Mouse (Mus musculus): ENCODE data around the gene Prdx5. TPM values are rescaled to one million over a fixed set of nuclear protein-coding genes. Genes with fewer than 3 reads are reported as not detected.

Prdx5 gene
- polyA plus RNA-seq, 1 experiment from 2014 or later = 150 TPM

- H3K9ac ChIP-seq (ENCODE audit: low read depth, low read length) = peak overlapping the region; percentile 46; the same call in 1 of the 2 replicates
These were observed 40.6 kb downstream of the Prdx5 start for GRCm38 (mm10) chr19:6869355-6869754.

GRCm38 (mm10) chr19:6861451-6861850, 48.5 kb downstream of the Prdx5 start:
- no peak overlapping the region for H3K4me3 ChIP-seq (ENCODE audit: low read depth, low read length)
- no peak overlapping the region for H3K27ac ChIP-seq (ENCODE audit: low read depth, low read length)
- WGBS (ENCODE audit: insufficient replicate concordance) = 89% methylated on average over 4 of the region's 4 CpGs
- no peaks in the 10 kb centered on the region for H3K4me1 ChIP-seq (ENCODE audit: control insufficient read depth, insufficient read depth, low read length)
- no peak overlapping the region for H3K4me2 ChIP-seq
- no peaks in the 10 kb centered on the region for H3K36me3 ChIP-seq (ENCODE audit: control insufficient read depth, insufficient read depth, low read length)
- no peak for ATAC-seq (replicated peaks; ENCODE audit: insufficient number of reproducible peaks, low FRiP score, low TSS enrichment)
- 0 out of 2 replicates have a peak, but pooled peaks cover 2% of the 10 kb centered on the region for H3K27me3 ChIP-seq (ENCODE audit: control insufficient read depth, insufficient read depth, low read length)
- no peaks in the 10 kb centered on the region for H3K9me3 ChIP-seq (replicated peaks; ENCODE audit: control insufficient read depth, low read length)
- H3K9ac ChIP-seq (ENCODE audit: low read depth, low read length) = no peak overlapping the region

More at GRCm38 (mm10) chr19:6869355-6869754, 40.6 kb downstream of the Prdx5 start:
- Histone ChIP-seq H3K36me3 (ENCODE audit: control insufficient read depth, insufficient read depth, low read length) (no peaks in the 10 kb centered on the region), H3K27ac (ENCODE audit: low read depth, low read length) (0 out of 2 replicates have a peak overlapping the region, but pooled peaks have one; percentile 41), H3K4me3 (ENCODE audit: low read depth, low read length) (peak overlapping the region; percentile 18; the same call in 1 of the 2 replicates), H3K27me3 (ENCODE audit: control insufficient read depth, insufficient read depth, low read length) (no peaks in the 10 kb centered on the region), H3K4me1 (ENCODE audit: control insufficient read depth, insufficient read depth, low read length) (no peaks in the 10 kb centered on the region), H3K9me3 (replicated peaks; ENCODE audit: control insufficient read depth, low read length) (no peaks in the 10 kb centered on the region), H3K4me2 (peak overlapping the region; percentile 57)
- ATAC-seq (replicated peaks; ENCODE audit: insufficient number of reproducible peaks, low FRiP score, low TSS enrichment) = no peak
- WGBS (ENCODE audit: insufficient replicate concordance) = 5% methylated on average over 5 of the region's 5 CpGs

DNA sequence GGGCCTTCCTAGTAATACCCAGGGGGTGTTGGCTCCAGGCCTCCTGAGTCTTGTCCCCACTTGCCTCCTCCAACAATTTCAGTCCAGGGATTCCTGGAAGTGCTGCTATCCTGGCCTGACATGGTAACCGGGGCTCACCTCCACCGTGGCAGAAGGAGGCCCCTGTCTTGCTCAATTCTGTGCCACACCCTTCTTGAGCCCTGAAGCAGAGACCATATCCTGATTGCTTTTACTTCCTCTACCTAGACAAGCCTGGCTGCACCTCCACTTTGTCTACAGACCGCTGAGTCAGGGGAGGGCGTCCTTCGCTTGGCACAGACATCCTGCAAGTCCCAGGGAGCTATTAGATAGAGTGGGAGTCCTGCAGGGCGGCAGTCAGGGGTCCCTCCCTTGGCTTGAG, 49.2 kb downstream of the Prdx5 start:
- no peaks in the 10 kb centered on the region for H3K36me3 ChIP-seq (ENCODE audit: control insufficient read depth, insufficient read depth, low read length)
- 0 out of 2 replicates have a peak, but pooled peaks cover 6% of the 10 kb centered on the region for H3K27me3 ChIP-seq (ENCODE audit: control insufficient read depth, insufficient read depth, low read length)
- no peak overlapping the region for H3K4me3 ChIP-seq (ENCODE audit: low read depth, low read length)
- H3K27ac ChIP-seq (ENCODE audit: low read depth, low read length) = no peak overlapping the region
- H3K9me3 ChIP-seq (replicated peaks; ENCODE audit: control insufficient read depth, low read length) = no peaks in the 10 kb centered on the region
- no peak for ATAC-seq (replicated peaks; ENCODE audit: insufficient number of reproducible peaks, low FRiP score, low TSS enrichment)
- WGBS (ENCODE audit: insufficient replicate concordance) = 71% methylated on average over 6 of the region's 6 CpGs
- H3K9ac ChIP-seq (ENCODE audit: low read depth, low read length) = no peak overlapping the region
- H3K4me2 ChIP-seq = no peak overlapping the region
- peaks cover 3% of the 10 kb centered on the region for H3K4me1 ChIP-seq (ENCODE audit: control insufficient read depth, insufficient read depth, low read length)

DNA sequence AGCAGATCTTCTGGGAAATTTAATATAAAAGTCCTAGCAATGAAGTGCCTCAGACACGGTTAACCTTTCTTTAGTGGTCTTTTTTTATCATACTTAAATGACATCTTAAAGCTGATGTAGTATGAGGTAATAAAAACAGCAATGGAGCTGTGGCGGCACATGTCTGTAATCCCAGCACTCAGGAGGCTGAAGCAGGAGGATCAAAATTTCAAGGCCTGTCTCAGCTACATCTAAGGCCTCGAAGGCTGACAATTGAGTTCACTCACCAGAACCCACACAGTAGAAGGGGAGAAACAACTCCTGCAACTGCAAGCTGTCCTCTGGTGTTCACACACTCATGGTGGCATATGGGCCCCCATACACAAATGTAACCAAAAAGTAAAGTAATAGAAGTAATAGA, 49.9 kb downstream of the Prdx5 start:
- no peak overlapping the region for H3K4me2 ChIP-seq
- H3K4me3 ChIP-seq (ENCODE audit: low read depth, low read length) = no peak overlapping the region
- no peak for ATAC-seq (replicated peaks; ENCODE audit: insufficient number of reproducible peaks, low FRiP score, low TSS enrichment)
- H3K4me1 ChIP-seq (ENCODE audit: control insufficient read depth, insufficient read depth, low read length) = peaks cover 9% of the 10 kb centered on the region
- no peaks in the 10 kb centered on the region for H3K36me3 ChIP-seq (ENCODE audit: control insufficient read depth, insufficient read depth, low read length)
- 0 out of 2 replicates have a peak, but pooled peaks cover 8% of the 10 kb centered on the region for H3K27me3 ChIP-seq (ENCODE audit: control insufficient read depth, insufficient read depth, low read length)
- no peaks in the 10 kb centered on the region for H3K9me3 ChIP-seq (replicated peaks; ENCODE audit: control insufficient read depth, low read length)
- WGBS (ENCODE audit: insufficient replicate concordance) = 76% methylated on average over 3 of the region's 3 CpGs
- no peak overlapping the region for H3K9ac ChIP-seq (ENCODE audit: low read depth, low read length)
- no peak overlapping the region for H3K27ac ChIP-seq (ENCODE audit: low read depth, low read length)

DNA sequence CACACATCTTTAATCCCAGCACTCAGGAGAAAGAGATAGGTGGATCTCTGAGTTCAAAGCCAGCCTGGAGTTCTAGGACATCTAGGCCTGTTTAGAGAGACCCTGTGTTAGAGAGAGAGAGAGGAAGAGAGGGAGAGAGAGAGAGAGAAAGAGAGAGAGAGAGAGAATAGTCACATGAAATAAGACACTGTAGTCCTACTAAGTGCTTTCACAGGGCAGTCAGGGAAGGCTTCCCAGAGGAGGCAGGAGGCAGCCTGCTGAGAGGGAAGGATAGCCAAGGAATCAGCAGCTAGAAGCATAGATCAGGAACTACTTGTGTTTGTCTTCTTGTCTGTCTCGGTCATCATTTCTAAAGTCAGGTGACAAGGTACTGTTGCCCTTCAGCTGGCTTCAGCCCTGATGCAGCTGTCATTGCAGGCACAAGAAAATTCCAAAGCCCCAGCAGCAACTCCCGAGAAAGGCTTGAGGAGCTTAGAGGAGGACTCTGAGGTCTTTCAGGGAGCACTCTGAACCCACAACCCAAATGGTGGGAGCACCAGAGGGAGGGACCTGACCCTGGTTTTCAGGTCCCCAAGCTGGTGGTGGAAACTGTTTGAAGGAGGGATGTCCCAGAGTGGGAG, 50.8 kb downstream of the Prdx5 start:
- Histone ChIP-seq H3K4me3 (ENCODE audit: low read depth, low read length) (no peak overlapping the region), H3K27me3 (ENCODE audit: control insufficient read depth, insufficient read depth, low read length) (peaks cover 10% of the 10 kb centered on the region; the same call in 1 of the 2 replicates), H3K9me3 (replicated peaks; ENCODE audit: control insufficient read depth, low read length) (no peaks in the 10 kb centered on the region), H3K36me3 (ENCODE audit: control insufficient read depth, insufficient read depth, low read length) (no peaks in the 10 kb centered on the region), H3K4me2 (no peak overlapping the region), H3K9ac (ENCODE audit: low read depth, low read length) (no peak overlapping the region), H3K27ac (ENCODE audit: low read depth, low read length) (no peak overlapping the region), H3K4me1 (ENCODE audit: control insufficient read depth, insufficient read depth, low read length) (peaks cover 9% of the 10 kb centered on the region)
- 52% methylated on average over 2 of the region's 2 CpGs for WGBS (ENCODE audit: insufficient replicate concordance)
- ATAC-seq (replicated peaks; ENCODE audit: insufficient number of reproducible peaks, low FRiP score, low TSS enrichment) = no peak

DNA sequence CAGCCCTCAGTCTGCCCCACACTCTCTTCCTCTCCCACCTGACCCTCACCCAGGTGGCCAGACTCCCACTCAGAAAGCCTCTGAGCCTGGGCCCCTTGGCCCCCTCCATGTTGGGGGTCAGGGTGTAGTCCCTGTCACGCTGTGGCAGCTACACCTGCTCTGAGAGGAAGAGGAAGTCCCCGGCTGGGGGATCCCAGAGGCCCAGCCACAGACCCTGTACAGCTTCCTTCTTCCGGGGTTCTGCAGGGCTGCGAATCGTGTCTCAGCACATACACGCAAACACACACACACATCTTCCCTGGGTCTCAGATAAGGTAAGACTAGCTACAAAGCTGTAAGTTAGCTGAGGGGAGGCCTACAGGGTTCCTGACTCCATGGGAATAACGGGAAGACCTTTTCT, 51.9 kb downstream of the Prdx5 start, which contains the start of gene Ccdc88b:
Gene Ccdc88b, minus strand, starts transcription at position 181 of the 400 bp plus-strand sequence.
- H3K27ac ChIP-seq (ENCODE audit: low read depth, low read length) = no peak within 1 kb of the TSS
- WGBS (ENCODE audit: insufficient replicate concordance) = 65% methylated on average over 7 of the region's 7 CpGs
- no peak within 1 kb of the TSS for H3K4me3 ChIP-seq (ENCODE audit: low read depth, low read length)
- peaks cover 10% of the 10 kb centered on the region for H3K27me3 ChIP-seq (ENCODE audit: control insufficient read depth, insufficient read depth, low read length)
- H3K9ac ChIP-seq (ENCODE audit: low read depth, low read length) = no peak within 1 kb of the TSS
- H3K4me1 ChIP-seq (ENCODE audit: control insufficient read depth, insufficient read depth, low read length) = peaks cover 9% of the 10 kb centered on the region
- H3K36me3 ChIP-seq (ENCODE audit: control insufficient read depth, insufficient read depth, low read length) = no peaks in the 10 kb centered on the region
- no peak for ATAC-seq (replicated peaks; ENCODE audit: insufficient number of reproducible peaks, low FRiP score, low TSS enrichment)
- no peak within 1 kb of the TSS for H3K4me2 ChIP-seq
- H3K9me3 ChIP-seq (replicated peaks; ENCODE audit: control insufficient read depth, low read length) = no peaks in the 10 kb centered on the region

- H3K4me1 ChIP-seq (ENCODE audit: control insufficient read depth, insufficient read depth, low read length) = peaks cover 9% of the 10 kb centered on the region
- ATAC-seq (replicated peaks; ENCODE audit: insufficient number of reproducible peaks, low FRiP score, low TSS enrichment) = no peak
- H3K36me3 ChIP-seq (ENCODE audit: control insufficient read depth, insufficient read depth, low read length) = no peaks in the 10 kb centered on the region
- H3K4me3 ChIP-seq (ENCODE audit: low read depth, low read length) = no peak overlapping the region
- no peaks in the 10 kb centered on the region for H3K9me3 ChIP-seq (replicated peaks; ENCODE audit: control insufficient read depth, low read length)
- H3K9ac ChIP-seq (ENCODE audit: low read depth, low read length) = no peak overlapping the region
- no peak overlapping the region for H3K4me2 ChIP-seq
- H3K27me3 ChIP-seq (ENCODE audit: control insufficient read depth, insufficient read depth, low read length) = peaks cover 13% of the 10 kb centered on the region
- H3K27ac ChIP-seq (ENCODE audit: low read depth, low read length) = no peak overlapping the region
- 80% methylated on average over 9 of the region's 9 CpGs for WGBS (ENCODE audit: insufficient replicate concordance)
These were observed 52.4 kb downstream of the Prdx5 start for GRCm38 (mm10) chr19:6857391-6858005.

DNA sequence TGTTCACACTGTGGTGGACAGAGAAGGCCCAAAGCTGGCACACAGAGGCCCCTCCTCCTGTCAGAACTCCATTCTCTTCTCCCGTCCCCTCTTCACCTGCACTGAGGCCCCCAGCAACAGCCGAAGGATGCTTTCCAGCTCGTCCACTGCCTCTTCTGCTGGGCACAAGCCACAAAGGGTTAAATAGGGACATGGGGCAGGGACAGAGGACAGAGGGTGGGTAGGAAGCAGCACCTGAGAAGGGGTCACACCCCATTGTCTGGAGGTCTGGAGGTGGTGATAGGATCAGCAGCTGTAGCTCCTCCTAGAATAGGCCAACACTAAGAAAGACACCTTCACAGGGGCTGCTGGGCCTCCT, 52.9 kb downstream of the Prdx5 start:
- Histone ChIP-seq H3K4me1 (ENCODE audit: control insufficient read depth, insufficient read depth, low read length) (peaks cover 9% of the 10 kb centered on the region), H3K27me3 (ENCODE audit: control insufficient read depth, insufficient read depth, low read length) (peaks cover 13% of the 10 kb centered on the region), H3K27ac (ENCODE audit: low read depth, low read length) (no peak overlapping the region), H3K36me3 (ENCODE audit: control insufficient read depth, insufficient read depth, low read length) (no peaks in the 10 kb centered on the region), H3K9me3 (replicated peaks; ENCODE audit: control insufficient read depth, low read length) (no peaks in the 10 kb centered on the region), H3K4me3 (ENCODE audit: low read depth, low read length) (no peak overlapping the region), H3K9ac (ENCODE audit: low read depth, low read length) (no peak overlapping the region), H3K4me2 (no peak overlapping the region)
- WGBS (ENCODE audit: insufficient replicate concordance) = 44% methylated on average over 3 of the region's 3 CpGs
- no peak for ATAC-seq (replicated peaks; ENCODE audit: insufficient number of reproducible peaks, low FRiP score, low TSS enrichment)
